Mouse (Mus musculus): ENCODE data around the gene Zswim4.

Gene Zswim4

GRCm38 (mm10) chr8:84236998-84237473 lies at the start of gene Zswim4:
Gene Zswim4 (minus strand): TSS chr8:84237055.
- peak; percentile 100 for DNase-seq

GRCm38 (mm10) chr8:84285665-84286064 lies 48.8 kb upstream of the Zswim4 start:
- DNase-seq: peak; percentile 56

GRCm38 (mm10) chr8:84284608-84285063 lies 47.8 kb upstream of the Zswim4 start:
- DNase-seq: no peak

GRCm38 (mm10) chr8:84280777-84281176 lies 43.9 kb upstream of the Zswim4 start:
- DNase-seq: no peak

- no peak for DNase-seq
Observed at GRCm38 (mm10) chr8:84276447-84276846, 39.6 kb upstream of the Zswim4 start.

- no peak for DNase-seq
Observed at GRCm38 (mm10) chr8:84273968-84274367, 37.1 kb upstream of the Zswim4 start.

- no peak for DNase-seq
Observed at GRCm38 (mm10) chr8:84272302-84272701, 35.4 kb upstream of the Zswim4 start.

GRCm38 (mm10) chr8:84269950-84270773 lies 33.3 kb upstream of the Zswim4 start, which contains the start of gene Ccdc130:
Gene Ccdc130 (minus strand): TSS chr8:84270380.
- peak; percentile 100 for DNase-seq

- no peak for DNase-seq
Observed at GRCm38 (mm10) chr8:84261098-84261497, 24.2 kb upstream of the Zswim4 start.

GRCm38 (mm10) chr8:84256822-84257610 lies 20.2 kb upstream of the Zswim4 start, which contains the start of gene Mri1:
Gene Mri1 (minus strand): TSS chr8:84257326.
- peak; percentile 84 for DNase-seq

- DNase-seq: peak; percentile 46
Observed at GRCm38 (mm10) chr8:84256458-84256821, 19.6 kb upstream of the Zswim4 start.

- no peak for DNase-seq
Observed at GRCm38 (mm10) chr8:84255858-84256257, 19.0 kb upstream of the Zswim4 start.

GRCm38 (mm10) chr8:84249257-84250170 lies 12.7 kb upstream of the Zswim4 start, which contains the start of gene D8Ertd738e:
Gene D8Ertd738e (minus strand): TSS chr8:84249719.
- DNase-seq: peak; percentile 92

GRCm38 (mm10) chr8:84241821-84242220 lies 5.0 kb upstream of the Zswim4 start:
- DNase-seq: peak; percentile 67

GRCm38 (mm10) chr8:84241167-84241566 lies 4.3 kb upstream of the Zswim4 start:
- DNase-seq: no peak

- no peak for DNase-seq
Observed at GRCm38 (mm10) chr8:84237542-84238229, 831 bp upstream of the Zswim4 start.

- no peak for DNase-seq
Observed at GRCm38 (mm10) chr8:84236410-84236997, 351 bp downstream of the Zswim4 start.

- DNase-seq: no peak
Observed at GRCm38 (mm10) chr8:84235746-84236409, 977 bp downstream of the Zswim4 start.

GRCm38 (mm10) chr8:84233055-84233454 lies 3.8 kb downstream of the Zswim4 start:
- DNase-seq: no peak

GRCm38 (mm10) chr8:84230735-84231134 lies 6.1 kb downstream of the Zswim4 start:
- no peak for DNase-seq
